Mouse (Mus musculus) kidney, postnatal 36 days (tissue): Measurements from ENCODE around the gene Ncam2.

Source experiments
- DNase-seq, 2 experiments: peaks; one replicate each; pipeline ENCODE4 v3.0.0; 2021 to 2022; ENCODE audit warnings: mixed read lengths in 2 of 2

Gene Ncam2

GRCm38 (mm10) chr16:81200201-81201071 lies at the start of gene Ncam2:
Ncam2 (plus strand) TSS chr16:81200697.
- DNase-seq: peak; percentile 41 to 71

- no peak for DNase-seq
Measured at GRCm38 (mm10) chr16:81170828-81171227, 29.7 kb upstream of the Ncam2 start.

GRCm38 (mm10) chr16:81175302-81175943 lies 25.1 kb upstream of the Ncam2 start:
- DNase-seq: peak; percentile 53 to 70

- no peak for DNase-seq
Measured at GRCm38 (mm10) chr16:81179801-81180200, 20.7 kb upstream of the Ncam2 start.

GRCm38 (mm10) chr16:81187579-81188179 lies 12.8 kb upstream of the Ncam2 start:
- DNase-seq: no peak

GRCm38 (mm10) chr16:81191621-81192020 lies 8.9 kb upstream of the Ncam2 start:
- peak in 1 of 2 experiments; percentile 43 for DNase-seq

- no peak for DNase-seq
Measured at GRCm38 (mm10) chr16:81192607-81193006, 7.9 kb upstream of the Ncam2 start.

- no peak for DNase-seq
Measured at GRCm38 (mm10) chr16:81199467-81199866, 1.0 kb upstream of the Ncam2 start.

- no peak for DNase-seq
Measured at GRCm38 (mm10) chr16:81201471-81201870, 974 bp downstream of the Ncam2 start.

- peak; percentile 18 to 43 for DNase-seq
Measured at GRCm38 (mm10) chr16:81201992-81202391, 1.5 kb downstream of the Ncam2 start.

GRCm38 (mm10) chr16:81202721-81203161 lies 2.2 kb downstream of the Ncam2 start:
- DNase-seq: no peak

GRCm38 (mm10) chr16:81204405-81205034 lies 4.0 kb downstream of the Ncam2 start:
- no peak for DNase-seq

GRCm38 (mm10) chr16:81221176-81221575 lies 20.7 kb downstream of the Ncam2 start:
- DNase-seq: no peak

- DNase-seq: no peak
Measured at GRCm38 (mm10) chr16:81223841-81224240, 23.3 kb downstream of the Ncam2 start.

GRCm38 (mm10) chr16:81224253-81224652 lies 23.8 kb downstream of the Ncam2 start:
- DNase-seq: no peak

GRCm38 (mm10) chr16:81254875-81255274 lies 54.4 kb downstream of the Ncam2 start:
- no peak for DNase-seq

- no peak for DNase-seq
Measured at GRCm38 (mm10) chr16:81260429-81260828, 59.9 kb downstream of the Ncam2 start.

GRCm38 (mm10) chr16:81273597-81274360 lies 73.3 kb downstream of the Ncam2 start:
- no peak for DNase-seq

- peak; percentile 37 to 81 for DNase-seq
Measured at GRCm38 (mm10) chr16:81284241-81284640, 83.7 kb downstream of the Ncam2 start.

GRCm38 (mm10) chr16:81284859-81285837 lies 84.7 kb downstream of the Ncam2 start:
- DNase-seq: no peak

- DNase-seq: no peak
Measured at GRCm38 (mm10) chr16:81285882-81286281, 85.4 kb downstream of the Ncam2 start.
